Mouse (Mus musculus) B cell, adult 2 months (primary cell): ENCODE data around the gene Ltbr.
"Not testable (repeated sequence)": the region's sequence is repeated elsewhere in the genome, so short reads cannot be mapped to it uniquely, and the experiment has no call there.

Source experiments
- DNase-seq, 2 experiments: peaks; one replicate each; pipeline ENCODE4 v3.0.0; 2022

Ltbr gene

GRCm38 (mm10) chr6:125267469-125267868 lies 46.2 kb downstream of the Ltbr start:
- no peak for DNase-seq

- not testable (repeated sequence) for DNase-seq
Measured at GRCm38 (mm10) chr6:125266600-125266999, 47.1 kb downstream of the Ltbr start.

GRCm38 (mm10) chr6:125266091-125266490 lies 47.6 kb downstream of the Ltbr start:
- no peak for DNase-seq

GRCm38 (mm10) chr6:125265239-125265638 lies 48.4 kb downstream of the Ltbr start:
- peak; percentile 59 to 60 for DNase-seq

GRCm38 (mm10) chr6:125264219-125264618 lies 49.5 kb downstream of the Ltbr start:
- no peak for DNase-seq

- DNase-seq = no peak
Measured at GRCm38 (mm10) chr6:125260006-125260555, 53.6 kb downstream of the Ltbr start.
